Mouse (Mus musculus): ENCODE measurements around the gene Acsl5. TPM values are rescaled to one million over a fixed set of nuclear protein-coding genes. Genes with fewer than 3 reads are reported as not detected.

Acsl5 gene
- polyA plus RNA-seq, 1 experiment from 2014 or later, result 24.2 TPM

DNA sequence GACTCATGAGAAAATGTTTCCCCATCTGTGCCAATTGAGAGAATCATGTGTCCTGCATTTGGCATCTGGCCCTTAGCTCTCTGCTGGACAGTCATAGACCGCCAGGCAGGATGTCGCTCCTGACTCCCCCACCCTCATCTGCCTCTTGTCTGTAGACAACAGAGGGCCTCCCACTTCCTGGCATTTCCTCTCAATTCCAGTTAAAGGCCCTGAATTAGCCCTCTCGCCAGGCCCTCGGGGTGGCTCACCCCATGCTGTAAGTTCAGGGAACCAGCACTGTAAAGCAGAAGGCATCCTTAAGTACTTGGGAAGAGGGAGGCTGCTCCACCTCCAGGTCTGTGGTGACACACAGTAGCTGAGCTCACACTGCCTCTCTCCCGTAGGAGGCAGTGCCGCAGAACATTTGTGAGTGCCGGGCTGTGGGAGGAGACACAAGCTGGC, 6.9 kb upstream of the Acsl5 start:
- Histone ChIP-seq H3K9ac (no peak overlapping the region), H3K4me1 (0 out of 2 replicates have a peak, but pooled peaks cover 7% of the 10 kb centered on the region), H3K36me3 (no peaks in the 10 kb centered on the region), H3K27ac (no peak overlapping the region), H3K9me3 (no peaks in the 10 kb centered on the region), H3K4me3 (no peak overlapping the region), H3K27me3 (no peaks in the 10 kb centered on the region), H3K4me2 (replicated peaks) (no peak overlapping the region)
- WGBS, result 13% methylated on average over 7 of the region's 7 CpGs
- ATAC-seq (ENCODE audit: insufficient number of reproducible peaks, insufficient read depth, low FRiP score, low TSS enrichment), result no peak

DNA sequence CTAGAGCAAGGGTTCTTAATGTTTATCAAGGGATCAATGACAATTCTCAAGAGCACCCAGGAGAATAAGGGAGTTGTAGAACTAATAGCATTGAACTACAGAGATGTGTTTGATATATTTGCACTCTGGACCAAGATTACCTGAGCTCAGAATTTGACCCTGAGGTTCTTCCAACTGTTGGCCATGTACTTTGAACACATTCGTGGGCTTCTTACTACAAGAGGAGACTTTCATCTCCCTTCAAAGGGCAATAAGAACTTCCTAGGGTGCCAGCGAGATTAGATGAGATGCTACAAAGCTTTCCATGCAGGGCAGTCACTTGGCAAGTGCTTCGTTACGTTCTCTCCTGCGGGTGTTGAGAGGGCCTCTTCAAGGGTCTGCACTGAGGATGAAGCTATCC, 4.2 kb upstream of the Acsl5 start:
- H3K27me3 ChIP-seq, result no peaks in the 10 kb centered on the region
- H3K9me3 ChIP-seq, result no peaks in the 10 kb centered on the region
- H3K27ac ChIP-seq, result no peak overlapping the region
- no peaks in the 10 kb centered on the region for H3K36me3 ChIP-seq
- WGBS, result 85% methylated on average over 5 of the region's 5 CpGs
- H3K9ac ChIP-seq, result no peak overlapping the region
- H3K4me3 ChIP-seq, result no peak overlapping the region
- H3K4me1 ChIP-seq, result 0 out of 2 replicates have a peak, but pooled peaks cover 7% of the 10 kb centered on the region
- H3K4me2 ChIP-seq (replicated peaks), result no peak overlapping the region
- ATAC-seq (ENCODE audit: insufficient number of reproducible peaks, insufficient read depth, low FRiP score, low TSS enrichment), result no peak

DNA sequence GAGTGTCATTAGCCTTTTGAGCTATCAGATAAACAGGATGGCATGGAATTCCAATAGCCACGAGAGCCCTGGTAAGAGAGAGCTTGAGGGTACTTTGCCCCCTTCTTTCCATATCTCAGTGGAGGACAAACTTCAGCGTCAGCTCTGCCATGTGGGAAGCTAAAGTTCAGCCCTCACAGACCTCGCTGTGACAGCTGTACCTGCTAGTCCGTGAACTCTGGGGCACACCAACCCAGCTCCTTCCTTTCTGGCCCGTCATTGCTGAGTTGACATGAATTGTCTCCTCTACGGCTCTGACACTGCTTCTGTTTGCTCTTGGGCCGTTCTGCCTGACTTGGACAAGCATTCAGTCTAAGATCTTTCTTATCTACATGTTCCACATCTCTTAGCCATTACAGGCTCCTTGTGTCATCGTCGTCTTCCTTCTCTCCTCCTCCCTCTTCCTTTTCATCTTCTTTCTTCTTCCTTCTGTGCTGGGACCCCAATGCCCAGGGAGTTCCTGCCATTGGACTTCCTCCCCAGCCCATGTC, 3.7 kb upstream of the Acsl5 start:
- Histone ChIP-seq H3K4me1 (0 out of 2 replicates have a peak, but pooled peaks cover 7% of the 10 kb centered on the region), H3K27me3 (no peaks in the 10 kb centered on the region), H3K4me2 (replicated peaks) (no peak overlapping the region), H3K36me3 (no peaks in the 10 kb centered on the region), H3K9me3 (no peaks in the 10 kb centered on the region), H3K9ac (no peak overlapping the region), H3K4me3 (no peak overlapping the region), H3K27ac (no peak overlapping the region)
- whole genome bisulfite sequencing, result 72% methylated on average over 9 of the region's 9 CpGs
- no peak for ATAC-seq (ENCODE audit: insufficient number of reproducible peaks, insufficient read depth, low FRiP score, low TSS enrichment)

DNA sequence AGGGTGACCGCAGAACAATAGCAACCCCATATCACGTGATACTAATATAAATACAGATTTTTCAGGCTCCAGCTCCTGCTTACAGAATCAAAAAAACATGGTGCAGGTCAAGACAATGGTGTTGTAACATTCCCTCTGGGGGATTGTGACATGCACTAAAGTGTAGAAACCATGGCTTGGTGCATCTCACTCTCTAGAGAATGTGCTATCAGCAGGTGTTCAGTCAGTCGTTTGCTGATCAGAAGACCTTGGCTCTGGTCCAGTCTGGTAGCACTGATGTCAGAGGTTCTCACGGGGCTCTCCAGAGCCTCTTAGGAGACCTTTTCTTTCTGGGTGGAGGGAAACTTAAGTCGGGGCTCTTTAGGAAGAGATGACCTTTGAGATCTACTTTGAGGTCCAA, 1.3 kb upstream of the Acsl5 start:
- no peak overlapping the region for H3K9ac ChIP-seq
- no peaks in the 10 kb centered on the region for H3K27me3 ChIP-seq
- no peak for ATAC-seq (ENCODE audit: insufficient number of reproducible peaks, insufficient read depth, low FRiP score, low TSS enrichment)
- H3K9me3 ChIP-seq, result no peaks in the 10 kb centered on the region
- no peak overlapping the region for H3K4me3 ChIP-seq
- H3K4me1 ChIP-seq, result peaks cover 6% of the 10 kb centered on the region; the same call in 1 of the 2 replicates
- WGBS, result 85% methylated on average over 5 of the region's 5 CpGs
- no peaks in the 10 kb centered on the region for H3K36me3 ChIP-seq
- no peak overlapping the region for H3K27ac ChIP-seq
- no peak overlapping the region for H3K4me2 ChIP-seq (replicated peaks)

- Histone ChIP-seq H3K36me3 (no peaks in the 10 kb centered on the region), H3K4me1 (peaks cover 6% of the 10 kb centered on the region; the same call in 1 of the 2 replicates), H3K4me2 (replicated peaks) (peak overlapping the region; percentile 85), H3K27ac (peak overlapping the region; percentile 58), H3K27me3 (no peaks in the 10 kb centered on the region), H3K9ac (peak overlapping the region; percentile 55), H3K9me3 (no peaks in the 10 kb centered on the region), H3K4me3 (peak overlapping the region; percentile 53)
- ATAC-seq (ENCODE audit: insufficient number of reproducible peaks, insufficient read depth, low FRiP score, low TSS enrichment), result no peak
- 4% methylated on average over 9 of the region's 9 CpGs for WGBS
Observed at GRCm38 (mm10) chr19:55253239-55253569, 1.5 kb downstream of the Acsl5 start.

- Histone ChIP-seq H3K27me3 (no peaks in the 10 kb centered on the region), H3K4me2 (replicated peaks) (peak overlapping the region; percentile 85), H3K27ac (peak overlapping the region; percentile 58), H3K36me3 (no peaks in the 10 kb centered on the region), H3K9ac (peak overlapping the region; percentile 55), H3K9me3 (no peaks in the 10 kb centered on the region), H3K4me3 (peak overlapping the region; percentile 53), H3K4me1 (peaks cover 6% of the 10 kb centered on the region; the same call in 1 of the 2 replicates)
- WGBS, result under 1% methylated on average over 32 of the region's 32 CpGs
- peak; percentile 70 for ATAC-seq (ENCODE audit: insufficient number of reproducible peaks, insufficient read depth, low FRiP score, low TSS enrichment)
Observed at GRCm38 (mm10) chr19:55253570-55254441, 2.1 kb downstream of the Acsl5 start.

DNA sequence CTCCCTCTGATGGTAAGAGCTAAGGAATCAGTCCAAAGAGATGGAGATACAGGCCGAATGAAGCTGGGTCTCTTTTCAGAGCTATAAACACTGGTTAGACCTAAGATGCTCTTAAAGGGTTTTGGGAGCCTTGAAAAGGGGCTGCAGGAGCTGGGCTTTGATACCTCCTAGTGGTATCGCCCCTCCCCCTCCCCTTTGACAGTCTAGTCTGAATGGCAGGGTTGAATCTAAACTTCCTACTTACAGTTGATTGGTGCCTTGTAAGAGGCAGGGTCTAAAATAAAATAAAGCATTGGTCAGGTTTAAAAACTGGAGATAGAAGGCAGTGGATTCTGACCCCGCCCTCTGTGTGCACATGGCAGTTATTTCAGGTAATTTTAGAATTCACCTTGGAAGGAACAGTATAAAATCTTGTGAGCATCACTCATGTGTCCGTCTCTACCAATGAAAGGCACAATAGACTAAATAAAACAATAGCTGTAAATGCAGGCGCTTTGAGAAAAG, 2.8 kb downstream of the Acsl5 start:
- Histone ChIP-seq H3K9me3 (no peaks in the 10 kb centered on the region), H3K27ac (peak overlapping the region; percentile 58; the same call in 1 of the 2 replicates), H3K4me3 (peak overlapping the region; percentile 53), H3K4me2 (replicated peaks) (peak overlapping the region; percentile 85), H3K9ac (peak overlapping the region; percentile 55), H3K36me3 (no peaks in the 10 kb centered on the region), H3K4me1 (peaks cover 6% of the 10 kb centered on the region; the same call in 1 of the 2 replicates), H3K27me3 (no peaks in the 10 kb centered on the region)
- peak; percentile 43; the same call in 1 of the 2 replicates for ATAC-seq (ENCODE audit: insufficient number of reproducible peaks, insufficient read depth, low FRiP score, low TSS enrichment)
- 7% methylated on average over 5 of the region's 5 CpGs for WGBS

DNA sequence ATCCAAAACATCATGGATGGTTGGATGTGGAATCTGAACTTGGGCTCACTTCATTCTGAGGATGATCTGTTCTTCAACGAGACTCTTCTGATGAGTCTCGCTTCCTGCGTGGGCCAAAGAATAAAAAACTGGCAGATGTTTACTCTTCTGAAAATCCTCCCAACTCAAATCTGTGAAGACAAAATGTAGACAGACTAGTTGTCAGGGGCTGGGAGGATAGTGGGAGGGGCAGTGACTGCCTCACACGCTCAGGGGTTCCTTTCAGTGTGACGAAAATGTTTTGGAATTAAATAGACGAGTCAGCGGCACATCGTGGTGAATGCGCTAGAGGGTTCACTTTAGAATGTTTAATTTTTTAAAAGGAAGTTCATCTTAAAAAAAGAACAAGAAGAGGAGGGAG, 4.4 kb downstream of the Acsl5 start:
- H3K27ac ChIP-seq, result no peak overlapping the region
- no peaks in the 10 kb centered on the region for H3K27me3 ChIP-seq
- H3K4me2 ChIP-seq (replicated peaks), result no peak overlapping the region
- peaks cover 6% of the 10 kb centered on the region; the same call in 1 of the 2 replicates for H3K4me1 ChIP-seq
- H3K9me3 ChIP-seq, result no peaks in the 10 kb centered on the region
- WGBS, result 79% methylated on average over 9 of the region's 9 CpGs
- no peak overlapping the region for H3K9ac ChIP-seq
- H3K36me3 ChIP-seq, result no peaks in the 10 kb centered on the region
- no peak for ATAC-seq (ENCODE audit: insufficient number of reproducible peaks, insufficient read depth, low FRiP score, low TSS enrichment)
- H3K4me3 ChIP-seq, result no peak overlapping the region

DNA sequence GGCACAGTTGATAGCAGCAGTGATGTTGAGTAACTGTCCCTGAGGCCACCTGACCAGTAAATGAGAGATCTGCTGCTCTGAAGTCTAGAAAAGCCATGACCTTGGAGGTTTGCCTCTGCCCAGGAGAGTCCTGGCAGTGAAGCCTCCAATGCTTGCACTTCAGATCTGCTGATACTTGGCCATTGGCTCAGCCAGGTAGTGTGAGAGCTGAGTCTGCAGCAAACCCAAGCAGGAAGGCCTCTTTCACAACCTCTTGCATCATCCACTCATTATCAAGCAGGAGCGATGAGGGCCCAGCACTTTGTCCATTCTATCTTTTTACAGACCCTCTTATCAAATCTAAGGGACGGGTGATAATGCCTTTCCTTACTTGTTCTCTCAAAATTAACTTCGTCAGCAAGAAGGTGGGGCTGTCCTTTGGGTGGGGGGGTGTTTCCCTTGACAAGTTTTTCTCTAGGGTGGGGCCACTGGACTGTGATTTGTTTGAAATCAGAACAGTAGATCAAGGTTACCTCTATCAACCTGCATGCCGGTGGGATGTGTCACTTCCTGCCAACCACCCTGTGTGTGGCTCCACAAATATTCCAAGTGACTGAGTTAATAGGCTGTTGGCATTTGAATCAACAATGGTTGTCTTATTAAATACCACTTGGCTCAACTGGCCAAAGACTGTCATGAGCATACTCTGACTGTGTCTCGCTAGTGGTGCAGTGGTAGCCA, 6.1 kb downstream of the Acsl5 start:
- Histone ChIP-seq H3K4me3 (no peak overlapping the region), H3K27ac (no peak overlapping the region), H3K27me3 (no peaks in the 10 kb centered on the region), H3K4me1 (peaks cover 6% of the 10 kb centered on the region; the same call in 1 of the 2 replicates), H3K9ac (no peak overlapping the region), H3K9me3 (no peaks in the 10 kb centered on the region), H3K4me2 (replicated peaks) (no peak overlapping the region), H3K36me3 (no peaks in the 10 kb centered on the region)
- 90% methylated on average over 5 of the region's 5 CpGs for WGBS
- ATAC-seq (ENCODE audit: insufficient number of reproducible peaks, insufficient read depth, low FRiP score, low TSS enrichment), result no peak

DNA sequence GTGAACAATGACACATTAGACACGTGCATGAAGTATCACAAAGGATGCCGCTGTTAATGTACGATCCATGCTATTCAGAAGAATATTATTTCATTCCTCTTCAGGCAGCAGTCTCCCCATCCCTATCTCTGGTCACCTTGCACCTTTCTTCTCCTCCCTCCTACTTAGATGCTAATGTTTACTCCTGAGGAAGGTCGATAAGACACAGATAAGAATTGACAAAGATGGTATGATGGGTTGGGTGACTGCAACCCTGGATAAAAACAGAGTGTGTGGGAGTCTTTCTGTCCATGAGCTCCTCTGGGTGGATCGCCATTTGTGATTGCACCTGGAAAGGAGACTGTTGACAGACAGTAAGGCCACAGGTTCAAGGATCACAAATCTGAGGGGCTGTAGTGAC, 6.8 kb downstream of the Acsl5 start:
- Histone ChIP-seq H3K9ac (no peak overlapping the region), H3K36me3 (no peaks in the 10 kb centered on the region), H3K27ac (no peak overlapping the region), H3K9me3 (no peaks in the 10 kb centered on the region), H3K27me3 (no peaks in the 10 kb centered on the region), H3K4me1 (peaks cover 6% of the 10 kb centered on the region; the same call in 1 of the 2 replicates), H3K4me2 (replicated peaks) (no peak overlapping the region), H3K4me3 (no peak overlapping the region)
- no peak for ATAC-seq (ENCODE audit: insufficient number of reproducible peaks, insufficient read depth, low FRiP score, low TSS enrichment)
- WGBS, result 94% methylated on average over 5 of the region's 5 CpGs

DNA sequence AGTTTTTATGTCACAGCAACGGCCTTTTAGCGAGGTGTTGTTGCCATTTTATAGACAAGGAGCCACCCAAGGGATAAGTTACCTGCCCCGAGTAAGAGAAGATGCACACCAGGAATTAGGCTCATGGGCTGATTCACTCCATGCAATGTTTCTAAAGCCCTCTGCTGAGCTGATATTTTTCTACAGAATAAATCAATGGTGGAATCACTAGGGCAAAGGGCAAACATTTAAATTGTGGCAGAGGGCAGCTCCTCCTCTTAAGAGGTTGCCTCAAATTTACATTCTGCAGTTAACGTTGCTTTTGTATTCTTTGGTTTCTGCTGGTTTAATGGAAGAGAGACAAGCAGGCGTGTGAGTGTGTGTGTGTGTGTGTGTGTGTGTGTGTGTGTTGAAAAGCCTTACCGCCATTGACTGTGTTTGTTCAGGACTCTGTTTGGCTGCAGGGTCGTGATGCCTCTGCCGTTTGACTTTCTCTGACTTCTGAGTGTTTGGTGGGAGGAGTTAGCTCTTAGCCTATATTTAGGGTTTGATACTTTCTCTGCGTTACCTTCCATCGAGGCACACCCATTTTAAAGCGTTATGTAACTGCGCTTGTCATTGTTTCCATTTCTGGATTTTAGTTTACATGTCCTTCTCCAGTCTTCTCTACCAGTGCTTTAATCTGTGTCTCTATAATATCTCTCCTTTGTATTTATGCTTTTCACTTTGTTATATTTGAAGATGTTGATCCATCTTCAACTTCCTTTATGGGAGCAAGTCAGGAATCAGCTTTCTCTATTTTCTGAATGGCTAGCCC, 8.8 kb downstream of the Acsl5 start:
- no peak overlapping the region for H3K9ac ChIP-seq
- H3K36me3 ChIP-seq, result no peaks in the 10 kb centered on the region
- no peak overlapping the region for H3K4me2 ChIP-seq (replicated peaks)
- H3K4me3 ChIP-seq, result no peak overlapping the region
- 78% methylated on average over 12 of the region's 12 CpGs for WGBS
- no peak overlapping the region for H3K27ac ChIP-seq
- no peaks in the 10 kb centered on the region for H3K9me3 ChIP-seq
- H3K27me3 ChIP-seq, result no peaks in the 10 kb centered on the region
- ATAC-seq (ENCODE audit: insufficient number of reproducible peaks, insufficient read depth, low FRiP score, low TSS enrichment), result no peak
- no peaks in the 10 kb centered on the region for H3K4me1 ChIP-seq
